Mouse (Mus musculus): ENCODE measurements around the gene Nqo1. TPM values are rescaled to one million over a fixed set of nuclear protein-coding genes. Genes with fewer than 3 reads are reported as not detected.

Gene Nqo1
- total RNA-seq, 2 experiments from 2014 or later, result 5.1 to 5.4 TPM

DNA sequence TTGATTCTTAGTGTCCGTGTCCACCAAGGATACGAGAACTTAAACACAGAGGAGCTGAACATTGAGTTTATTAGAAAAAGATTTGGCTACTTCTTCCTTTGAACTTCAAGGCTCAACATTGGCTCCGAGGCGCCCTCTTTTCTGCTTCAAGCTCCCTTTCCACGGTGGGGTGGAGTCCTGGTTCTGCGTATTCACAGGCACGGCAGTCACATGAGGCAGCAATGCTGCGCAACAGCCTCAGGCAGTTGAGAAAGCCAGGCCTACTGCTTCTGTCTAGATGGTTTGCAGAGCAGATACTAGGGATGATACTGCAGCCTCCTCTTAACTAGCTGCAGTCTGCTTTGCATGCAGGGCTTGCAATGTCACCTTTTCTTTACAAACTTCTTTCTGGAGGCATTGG is 9.5 kb upstream of the Nqo1 start:
- intact Hi-C loops (cut with DNase I), result no loop called here

DNA sequence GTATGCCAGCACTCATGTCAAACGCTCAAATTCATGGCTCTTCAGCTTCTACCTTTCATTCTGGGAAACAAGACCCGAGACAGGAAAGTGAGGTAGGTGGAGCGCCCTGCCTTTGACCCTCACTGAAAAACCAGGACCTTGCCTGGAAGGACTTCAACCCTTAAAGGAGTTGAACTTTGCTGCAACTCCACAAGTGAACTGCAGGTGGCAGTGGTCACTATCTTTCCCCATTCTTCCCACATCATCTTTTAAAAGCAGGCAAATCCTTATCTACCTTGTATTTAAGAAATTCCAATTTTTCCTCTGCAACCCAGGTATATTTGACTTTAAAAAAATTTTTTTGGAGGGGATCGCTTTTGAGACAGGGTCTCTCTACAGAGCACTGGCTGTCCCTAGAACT is 8.4 kb upstream of the Nqo1 start:
- intact Hi-C loops (cut with DNase I), result no loop called here
- DNase-seq (ENCODE audit: low spot score in 2 of 2), result no peak

More for the DNA sequence above, 9.5 kb upstream of the Nqo1 start:
- DNase-seq (ENCODE audit: low spot score in 2 of 2), result no peak

DNA sequence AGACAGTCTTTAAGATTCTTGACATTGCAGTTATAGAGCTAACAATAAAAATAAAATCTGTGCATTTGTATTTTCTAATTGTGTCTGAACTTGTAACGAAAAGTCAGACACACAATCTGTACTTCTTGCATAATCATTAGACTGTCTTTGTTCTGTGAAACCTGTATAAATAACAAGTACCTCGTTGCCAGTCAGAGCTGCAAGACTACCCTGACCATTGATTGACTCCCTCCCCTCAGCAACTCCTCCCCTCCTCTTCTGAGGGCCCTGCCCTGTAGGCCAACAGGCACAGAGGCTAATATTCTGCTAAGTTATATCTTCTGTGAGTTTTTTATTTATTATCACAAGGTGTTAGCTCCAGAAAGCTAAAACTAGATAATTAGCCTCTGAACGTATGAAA is 2.9 kb upstream of the Nqo1 start:
- no peak for DNase-seq (ENCODE audit: low spot score in 2 of 2)
- intact Hi-C loops (cut with DNase I), result no loop called here

DNA sequence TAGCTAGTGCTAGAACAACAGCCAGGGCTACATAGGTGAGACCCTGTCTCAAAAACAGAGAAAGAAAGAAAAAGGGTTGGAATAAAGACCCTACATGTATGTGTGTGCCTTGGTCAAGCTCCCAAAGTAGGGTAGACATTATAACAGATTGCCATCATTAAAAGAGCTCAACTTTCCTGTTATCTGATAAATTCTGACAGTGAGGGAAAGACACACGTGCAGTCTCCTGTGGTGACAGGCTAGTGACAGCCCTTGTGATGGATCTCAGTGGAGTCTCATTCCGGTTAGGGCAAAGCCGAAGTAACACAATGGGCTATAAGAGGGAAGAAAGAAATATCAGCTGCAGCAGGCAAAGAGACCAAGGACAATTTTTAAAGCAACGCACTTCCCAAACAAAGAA is 1.1 kb upstream of the Nqo1 start:
- no peak for DNase-seq (ENCODE audit: low spot score in 2 of 2)
- intact Hi-C loops (cut with DNase I), result no loop called here

DNA sequence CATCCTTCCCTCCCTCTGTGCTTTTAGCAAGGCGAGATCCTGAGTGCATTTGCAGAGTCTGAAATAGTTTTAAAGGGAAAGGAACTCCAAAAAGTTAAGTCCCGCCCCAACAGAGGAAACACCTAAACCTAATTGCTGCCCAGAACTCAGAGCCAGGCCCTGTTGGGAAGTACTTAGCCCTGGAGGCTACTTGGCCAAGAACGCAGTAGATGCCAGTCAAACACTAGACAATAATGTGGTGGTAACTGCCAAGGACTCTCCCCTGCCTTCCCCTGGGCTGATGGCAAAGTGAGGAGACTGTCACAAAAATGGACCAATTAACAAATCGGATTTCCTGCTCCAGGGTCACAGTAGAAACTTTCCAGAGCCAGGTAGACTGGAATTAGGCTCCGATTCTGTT is 1.1 kb downstream of the Nqo1 start:
- no peak for DNase-seq (ENCODE audit: low spot score in 2 of 2)
- intact Hi-C loops (cut with DNase I), result no loop called here

DNA sequence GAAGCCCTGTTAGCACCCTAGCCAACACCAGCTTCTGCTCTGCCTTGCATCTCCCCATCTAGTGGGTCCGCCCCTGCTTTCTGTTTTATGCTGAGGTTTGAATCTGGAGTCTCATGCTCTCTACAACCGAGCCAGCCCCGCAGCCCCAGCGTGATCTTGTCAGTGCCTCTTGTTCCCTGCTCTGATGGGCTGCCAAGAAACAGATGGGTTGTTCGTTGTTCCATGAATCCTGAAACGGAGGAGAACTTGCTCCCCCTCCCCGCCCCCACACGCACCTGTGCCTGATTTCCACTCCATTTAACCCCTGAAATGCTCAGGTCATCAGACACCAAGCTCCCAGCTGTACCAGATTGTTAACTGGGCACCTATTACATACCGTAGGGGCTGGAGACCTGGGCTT is 3.5 kb downstream of the Nqo1 start:
- no peak for DNase-seq (ENCODE audit: low spot score in 2 of 2)
- intact Hi-C loops (cut with DNase I), result no loop called here

DNA sequence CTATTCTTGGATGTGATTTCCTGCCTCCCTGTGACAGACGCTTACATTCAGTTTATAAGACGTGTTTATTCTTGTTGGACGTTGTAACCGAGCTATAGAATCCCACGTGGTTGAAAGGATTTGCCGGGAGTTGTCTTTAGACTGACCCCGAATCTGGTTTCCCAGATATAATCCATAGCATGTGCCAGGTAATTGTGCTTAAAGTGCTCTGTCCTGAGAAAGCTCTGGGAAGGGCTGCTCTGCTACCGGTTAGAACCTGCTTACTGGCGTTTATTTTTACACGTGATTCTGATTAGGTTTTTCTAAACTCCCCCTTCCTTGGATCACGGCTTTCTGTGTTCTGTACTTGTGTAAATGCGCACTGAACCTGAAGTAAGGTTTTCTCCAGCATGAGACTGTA is 5.3 kb downstream of the Nqo1 start:
- intact Hi-C loops (cut with DNase I), result no loop called here
- no peak for DNase-seq (ENCODE audit: low spot score in 2 of 2)

- no peak for DNase-seq (ENCODE audit: low spot score in 2 of 2)
- intact Hi-C loops (cut with DNase I), result no loop called here
These were observed 6.8 kb downstream of the Nqo1 start for GRCm38 (mm10) chr8:107396106-107396670.

DNA sequence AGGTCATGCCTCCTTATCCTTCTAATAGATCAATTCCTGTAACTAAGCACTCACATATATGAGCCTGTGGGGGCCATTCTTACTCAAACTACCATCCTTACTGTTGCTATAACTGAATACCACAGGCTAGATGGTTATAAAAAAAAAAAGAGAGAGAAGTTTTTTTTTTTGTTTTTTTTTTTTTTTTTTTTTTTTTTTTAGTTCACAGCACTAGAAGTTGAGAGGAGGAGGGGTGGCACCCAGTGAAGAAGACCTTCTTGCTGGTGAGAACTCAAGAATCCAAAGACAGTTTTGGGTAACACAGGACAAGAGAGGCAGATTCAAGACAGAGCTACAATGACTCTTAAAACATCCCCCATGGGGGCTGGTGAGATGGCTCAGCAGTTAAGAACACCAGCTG is 7.6 kb downstream of the Nqo1 start:
- DNase-seq (ENCODE audit: low spot score in 2 of 2), result no peak
- intact Hi-C loops (cut with DNase I), result no loop called here

- intact Hi-C loops (cut with DNase I), result no loop called here
- DNase-seq (ENCODE audit: low spot score in 2 of 2), result no peak
These were observed 11.9 kb downstream of the Nqo1 start for GRCm38 (mm10) chr8:107391136-107391516.

- no peak for DNase-seq (ENCODE audit: low spot score in 2 of 2)
- intact Hi-C loops (cut with DNase I), result no loop called here
These were observed 12.4 kb downstream of the Nqo1 start for GRCm38 (mm10) chr8:107390476-107391135.

GRCm38 (mm10) chr8:107389557-107389956 is 13.4 kb downstream of the Nqo1 start:
- intact Hi-C loops (cut with DNase I), result loop anchor here (5.0 kb wide), 1 partner anchor 33 kb away; no protein-coding TSS in a partner anchor
- no peak for DNase-seq (ENCODE audit: low spot score in 2 of 2)

- no peak for DNase-seq (ENCODE audit: low spot score in 2 of 2)
- intact Hi-C loops (cut with DNase I), result loop anchor here (5.0 kb wide), 1 partner anchor 34 kb away; no protein-coding TSS in a partner anchor
These were observed 15.1 kb downstream of the Nqo1 start for GRCm38 (mm10) chr8:107387861-107388260.

- DNase-seq (ENCODE audit: low spot score in 2 of 2), result no peak
- intact Hi-C loops (cut with DNase I), result loop anchor here (5.0 kb wide), 1 partner anchor 36 kb away; no protein-coding TSS in a partner anchor
These were observed 16.4 kb downstream of the Nqo1 start for GRCm38 (mm10) chr8:107386642-107387041.

- DNase-seq (ENCODE audit: low spot score in 2 of 2), result no peak
- intact Hi-C loops (cut with DNase I), result loop anchor here (5.0 kb wide), 1 partner anchor 36 kb away; no protein-coding TSS in a partner anchor
These were observed 16.8 kb downstream of the Nqo1 start for GRCm38 (mm10) chr8:107386171-107386570.

DNA sequence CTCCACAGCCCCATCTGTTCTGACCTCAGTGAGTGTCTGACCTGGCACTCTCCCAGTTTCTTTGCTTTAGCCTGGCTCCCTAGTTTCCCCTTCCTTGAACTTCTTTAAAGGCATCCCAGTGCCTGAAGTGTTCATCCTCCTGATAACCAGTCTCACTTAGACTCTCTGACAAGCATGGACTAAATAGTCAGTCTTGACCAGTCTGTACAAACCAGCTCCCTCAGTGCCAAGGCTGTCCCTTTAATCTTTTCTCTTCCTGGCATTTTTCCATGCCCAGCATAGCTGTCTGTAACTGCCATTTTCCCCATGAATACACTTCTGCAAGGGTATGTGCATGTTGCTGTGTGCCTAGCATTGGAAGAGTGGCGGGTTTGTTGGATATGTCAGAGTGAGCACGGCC is 17.9 kb downstream of the Nqo1 start:
- no peak for DNase-seq (ENCODE audit: low spot score in 2 of 2)
- intact Hi-C loops (cut with DNase I), result loop anchor here (5.0 kb wide), 1 partner anchor 37 kb away; no protein-coding TSS in a partner anchor

GRCm38 (mm10) chr8:107384651-107385050 is 18.4 kb downstream of the Nqo1 start:
- DNase-seq (ENCODE audit: low spot score in 2 of 2), result no peak
- intact Hi-C loops (cut with DNase I), result loop anchor here (5.0 kb wide), 1 partner anchor 38 kb away; no protein-coding TSS in a partner anchor

DNA sequence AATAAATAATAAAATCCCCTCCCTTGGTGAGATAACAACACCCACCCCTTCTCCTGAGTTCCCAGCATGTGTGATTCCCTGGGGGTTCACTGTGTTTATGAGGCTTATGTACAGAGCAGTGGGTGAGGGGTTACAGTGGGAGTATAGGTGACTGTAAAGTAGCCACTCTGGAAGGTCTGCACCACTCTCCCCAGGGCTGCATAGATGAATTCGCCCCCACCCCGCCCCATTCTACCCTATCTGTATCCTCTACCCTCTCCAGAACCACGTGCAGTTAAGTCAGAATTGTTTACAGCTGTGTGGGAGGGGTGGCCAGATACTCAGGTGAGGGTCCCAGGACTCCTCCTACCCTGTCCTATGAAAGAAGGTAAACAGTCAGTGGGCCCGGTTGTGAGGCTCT is 20.1 kb downstream of the Nqo1 start:
- no peak for DNase-seq (ENCODE audit: low spot score in 2 of 2)
- intact Hi-C loops (cut with DNase I), result no loop called here

DNA sequence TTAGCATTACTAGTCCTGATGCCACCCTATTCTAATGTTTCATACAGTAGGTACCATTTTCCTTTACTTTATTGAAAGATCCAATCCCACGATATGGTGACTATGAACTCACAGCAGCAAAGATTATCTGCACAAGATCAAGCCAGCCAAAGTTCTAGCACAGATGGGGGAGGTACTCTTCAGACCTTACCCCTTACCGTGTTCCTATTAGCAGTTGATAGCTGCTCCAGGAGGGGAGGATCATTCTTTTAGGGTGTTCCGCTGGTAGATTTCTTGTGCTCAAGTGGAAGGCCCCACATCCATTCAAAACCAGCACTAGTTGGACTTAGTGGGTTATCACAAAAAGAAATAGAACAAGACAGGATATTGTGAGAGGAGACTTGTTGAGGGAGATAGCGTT is 21.3 kb downstream of the Nqo1 start:
- intact Hi-C loops (cut with DNase I), result no loop called here
- no peak for DNase-seq (ENCODE audit: low spot score in 2 of 2)

DNA sequence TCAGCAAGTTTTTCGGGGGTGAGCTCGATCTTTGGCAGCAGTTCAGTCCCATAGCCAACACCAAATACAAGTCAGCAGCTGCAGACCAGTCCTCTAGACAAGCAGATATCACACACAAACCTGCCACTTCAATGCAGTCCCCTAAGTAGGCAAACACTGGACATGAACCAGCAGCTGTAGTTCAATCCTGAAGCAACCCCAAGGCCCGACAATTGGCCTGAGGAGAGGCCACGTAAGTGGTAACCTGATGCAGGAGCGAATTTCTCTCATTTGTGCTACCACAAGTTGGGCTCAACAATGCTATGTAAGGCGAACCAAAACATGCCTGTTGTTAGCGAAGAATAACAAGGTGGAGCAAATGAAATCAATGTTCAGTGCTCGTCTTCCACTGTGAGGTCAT is 22.3 kb downstream of the Nqo1 start:
- DNase-seq (ENCODE audit: low spot score in 2 of 2), result no peak
- intact Hi-C loops (cut with DNase I), result no loop called here

DNA sequence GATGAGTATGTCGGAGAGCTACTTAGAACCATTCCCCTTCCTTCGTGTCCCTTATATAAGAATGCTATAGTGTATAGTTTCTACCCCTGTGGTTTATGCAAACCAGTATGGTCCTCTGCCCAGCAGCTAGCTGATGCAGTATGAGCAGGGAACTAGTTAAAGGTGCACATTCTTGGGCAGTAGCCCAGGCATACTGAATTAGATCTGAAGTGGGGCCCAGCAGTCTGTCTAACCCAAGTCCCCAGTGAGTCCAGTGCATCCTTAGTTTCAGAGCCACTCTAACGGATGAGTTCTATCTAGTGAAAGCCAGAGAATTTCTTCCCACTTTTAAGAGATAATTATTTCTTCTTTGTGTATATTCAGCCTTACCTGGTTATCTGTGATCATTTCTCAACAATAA is 25.7 kb downstream of the Nqo1 start:
- no peak for DNase-seq (ENCODE audit: low spot score in 2 of 2)
- intact Hi-C loops (cut with DNase I), result no loop called here

All from left cerebral cortex, postnatal 36 days (tissue).